ENCODE assay signal across 7 mouse cellular contexts in genomic region chr14:21052112-21052780, GRCm38 (mm10). TPM values are rescaled to one million over a fixed set of nuclear protein-coding genes. Genes with fewer than 3 reads are reported as not detected.
DNase-seq lines count a peak whose midpoint lies in the region; ATAC-seq lines count a peak whose summit lies in the region.

Gene Ap3m1, minus strand, starts transcription at chr14:21052508.
Gene Adk, plus strand, starts transcription at chr14:21052574.

- DNase-seq in adrenal gland, postnatal 25 days = peak; percentile 94
- peak; percentile 100 for DNase-seq in heart, adult 11 months
- peak; percentile 96 for DNase-seq in kidney, adult 18-20 months
- peak; percentile 98 for DNase-seq in limb, embryonic 11.5 days (ENCODE audit: low spot score)
- peak; percentile 96 for DNase-seq in midbrain, embryonic 14.5 days
- peak; percentile 89 to 91 for DNase-seq in spleen, adult 18-20 months

- peak within 1 kb of the TSS; percentile 84 for H3K4me2 ChIP-seq in embryonic facial prominence, embryonic 12.5 days (replicated peaks)
- H3K4me2 ChIP-seq in limb, embryonic 11.5 days (ENCODE audit: low read depth, severe bottlenecking) = peak within 1 kb of the TSS; percentile 87
- peak within 1 kb of the TSS; percentile 89 for H3K4me2 ChIP-seq in midbrain, embryonic 14.5 days (ENCODE audit: low read length)

- peak within 1 kb of the TSS; percentile 73 for H3K4me3 ChIP-seq in embryonic facial prominence, embryonic 12.5 days
- H3K4me3 ChIP-seq in limb, embryonic 11.5 days (ENCODE audit: low read depth, low read length) = peak within 1 kb of the TSS; percentile 88
- peak within 1 kb of the TSS; percentile 88 for H3K4me3 ChIP-seq in midbrain, embryonic 14.5 days (replicated peaks; ENCODE audit: low read depth, low read length)

- under 1% methylated on average over 48 of the region's 48 CpGs for WGBS in embryonic facial prominence, embryonic 12.5 days
- WGBS in limb, embryonic 11.5 days = under 1% methylated on average over 47 of the region's 48 CpGs
- under 1% methylated on average over 48 of the region's 48 CpGs for WGBS in midbrain, embryonic 14.5 days

- H3K27ac ChIP-seq in embryonic facial prominence, embryonic 12.5 days = peak within 1 kb of the TSS; percentile 91
- peak within 1 kb of the TSS; percentile 75 for H3K27ac ChIP-seq in limb, embryonic 11.5 days (replicated peaks; ENCODE audit: low read depth, low read length)
- H3K27ac ChIP-seq in midbrain, embryonic 14.5 days (replicated peaks; ENCODE audit: low read depth, low read length) = peak within 1 kb of the TSS; percentile 94

- H3K9ac ChIP-seq in embryonic facial prominence, embryonic 12.5 days = peak within 1 kb of the TSS; percentile 71
- peak within 1 kb of the TSS; percentile 83 for H3K9ac ChIP-seq in limb, embryonic 11.5 days (ENCODE audit: low read length)
- peak within 1 kb of the TSS; percentile 85 for H3K9ac ChIP-seq in midbrain, embryonic 14.5 days (replicated peaks; ENCODE audit: low read length)

- no peaks in the 10 kb centered on the region for H3K36me3 ChIP-seq in embryonic facial prominence, embryonic 12.5 days
- no peaks in the 10 kb centered on the region; the same call in 1 of the 2 replicates for H3K36me3 ChIP-seq in limb, embryonic 11.5 days (ENCODE audit: control insufficient read depth, insufficient read depth, low read length)
- H3K36me3 ChIP-seq in midbrain, embryonic 14.5 days (ENCODE audit: control insufficient read depth, insufficient read depth, low read length) = no peaks in the 10 kb centered on the region

- H3K9me3 ChIP-seq in embryonic facial prominence, embryonic 12.5 days = no peaks in the 10 kb centered on the region
- no peaks in the 10 kb centered on the region for H3K9me3 ChIP-seq in limb, embryonic 11.5 days (ENCODE audit: control insufficient read depth, low read length)
- no peaks in the 10 kb centered on the region for H3K9me3 ChIP-seq in midbrain, embryonic 14.5 days (ENCODE audit: control insufficient read depth, low read length)

- ATAC-seq in embryonic facial prominence, embryonic 12.5 days (ENCODE audit: insufficient number of reproducible peaks, insufficient read depth, low FRiP score, low TSS enrichment) = peak; percentile 97
- ATAC-seq in limb, embryonic 11.5 days (ENCODE audit: insufficient number of reproducible peaks, low FRiP score, low TSS enrichment, low read depth) = peak; percentile 98
- ATAC-seq in midbrain, embryonic 14.5 days (ENCODE audit: low FRiP score, low TSS enrichment) = peak; percentile 97

- H3K27me3 ChIP-seq in embryonic facial prominence, embryonic 12.5 days = no peaks in the 10 kb centered on the region
- no peaks in the 10 kb centered on the region for H3K27me3 ChIP-seq in limb, embryonic 11.5 days (ENCODE audit: control insufficient read depth, insufficient read depth, low read length)
- H3K27me3 ChIP-seq in midbrain, embryonic 14.5 days (ENCODE audit: control insufficient read depth, insufficient read depth, low read length) = no peaks in the 10 kb centered on the region

- H3K4me1 ChIP-seq in embryonic facial prominence, embryonic 12.5 days = peaks cover 2% of the 10 kb centered on the region; the same call in 1 of the 2 replicates
- H3K4me1 ChIP-seq in limb, embryonic 11.5 days (ENCODE audit: control insufficient read depth, insufficient read depth, low read length) = 0 out of 2 replicates have a peak, but pooled peaks cover 5% of the 10 kb centered on the region
- peaks cover 13% of the 10 kb centered on the region for H3K4me1 ChIP-seq in midbrain, embryonic 14.5 days (ENCODE audit: control insufficient read depth, insufficient read depth, low read length)

RNA-seq across cellular contexts. Expression of gene Ap3m1, which starts in this region (rescaled TPM):
- 83.4 and 93.1 TPM in 2 replicates for total RNA-seq in adrenal gland, postnatal 25 days (2021)
- polyA plus RNA-seq in embryonic facial prominence, embryonic 12.5 days (2016; fragmentation: Nextera tagmentation; extraction: Ambion mirVana) = 80.6 and 87.3 TPM in 2 replicates
- 87.6 and 104 TPM in 2 replicates for polyA plus RNA-seq in limb, embryonic 11.5 days (2014; fragmentation: Nextera tagmentation; extraction: Ambion mirVana)
- 88.6 and 112 TPM in 2 replicates for polyA plus RNA-seq in midbrain, embryonic 14.5 days (2014; fragmentation: Nextera tagmentation; extraction: Ambion mirVana)

RNA-seq across cellular contexts. Expression of gene Adk, which starts in this region (rescaled TPM):
- 108 and 122 TPM in 2 replicates for total RNA-seq in adrenal gland, postnatal 25 days (2021)
- polyA plus RNA-seq in embryonic facial prominence, embryonic 12.5 days (2016; fragmentation: Nextera tagmentation; extraction: Ambion mirVana) = 133 and 135 TPM in 2 replicates
- polyA plus RNA-seq in limb, embryonic 11.5 days (2014; fragmentation: Nextera tagmentation; extraction: Ambion mirVana) = 146 and 149 TPM in 2 replicates
- 34.1 and 37.9 TPM in 2 replicates for polyA plus RNA-seq in midbrain, embryonic 14.5 days (2014; fragmentation: Nextera tagmentation; extraction: Ambion mirVana)

Comparison
In these comparisons a context has a peak if more than half of its experiments do, and no peak if none do; other contexts are left out.
1. Peak in every context shown above with its lines: DNase-seq, ATAC-seq, H3K4me3 ChIP-seq and H3K27ac ChIP-seq.